Mouse (Mus musculus) midbrain, postnatal 0 days (tissue): Measurements from ENCODE around the gene Got1. TPM values are rescaled to one million over a fixed set of nuclear protein-coding genes. Genes with fewer than 3 reads are reported as not detected.
A peak's percentile ranks its signal among the peaks of the same experiment; 100 is the strongest.

Experiments
- ATAC-seq: fragments of 200-750 bp; cut with Nextera tagmentation; 2 replicates; pipeline ENCODE4 v1.8.0; 2017; ENCODE audit warnings: moderate number of reproducible peaks, mild to moderate bottlenecking, moderate TSS enrichment, moderate library complexity; ENCODE audit not compliant: low FRiP score
- DNase-seq: peaks from one replicate; pipeline ENCODE4 v3.0.0-alpha.2; 2015; ENCODE audit warnings: low spot score
- H3K27ac ChIP-seq: fragments of 300-500 bp; sonication (generic); 2 replicates; pipeline ENCODE4 v1.5.1; 2014; ENCODE audit warnings: low read depth, mild to moderate bottlenecking, low read length, mixed read lengths
- H3K27me3 ChIP-seq: fragments of 300-500 bp; sonication (generic); 2 replicates; pipeline ENCODE4 v1.6.1; 2014; ENCODE audit warnings: low read length, control low read depth, mixed read lengths; ENCODE audit not compliant: insufficient read depth
- H3K36me3 ChIP-seq: fragments of 300-500 bp; sonication (generic); 2 replicates; pipeline ENCODE4 v1.6.1; 2014; ENCODE audit warnings: low read length, control low read depth, mixed read lengths; ENCODE audit not compliant: insufficient read depth
- H3K4me1 ChIP-seq: fragments of 300-500 bp; sonication (generic); 2 replicates; pipeline ENCODE4 v1.6.1; 2014; ENCODE audit warnings: mild to moderate bottlenecking, control low read depth, antibody characterized with exemption, low read length, mixed read lengths; ENCODE audit not compliant: insufficient read depth
- H3K4me2 ChIP-seq: fragments of 300-500 bp; sonication (generic); 2 replicates; pipeline ENCODE4 v1.6.1; 2014; ENCODE audit warnings: low read depth, mild to moderate bottlenecking, low read length, mixed read lengths; ENCODE audit not compliant: poor library complexity, severe bottlenecking
- H3K4me3 ChIP-seq: fragments of 300-500 bp; sonication (generic); 2 replicates; pipeline ENCODE4 v1.5.1; 2014; ENCODE audit warnings: low read depth, mild to moderate bottlenecking, low read length, moderate library complexity
- H3K9ac ChIP-seq: fragments of 300-500 bp; sonication (generic); replicated peaks from 2 replicates; pipeline ENCODE4 v1.6.1; 2014; ENCODE audit warnings: mild to moderate bottlenecking, low read length, moderate library complexity, mixed read lengths; ENCODE audit not compliant: poor library complexity, severe bottlenecking
- H3K9me3 ChIP-seq: fragments of 300-500 bp; sonication (generic); 2 replicates; pipeline ENCODE4 v1.6.1; 2016; ENCODE audit warnings: low read length, control low read depth
- CTCF ChIP-seq: IDR thresholded peaks from 2 replicates; pipeline ENCODE4 v1.5.1; 2016; ENCODE audit warnings: antibody characterized with exemption, mild to moderate bottlenecking
- WGBS: fragments of 180-500 bp; shearing (Covaris S2); extraction: QIAGEN DNeasy Blood & Tissue Kit; methylation state at CpG from one replicate; pipeline ENCODE4 v1.1.7; 2014; 5-methylcytosine and 5-hydroxymethylcytosine counted together
- polyA plus RNA-seq: library from polyadenylated mRNA; unstranded; fragments of >200 nt; fragmentation: Nextera tagmentation; extraction: Ambion mirVana; gene quantifications from 2 replicates; pipeline ENCODE4 v1.2.1, GENCODE M21; 2015
- total RNA-seq: library from RNA; depleted of rRNA; stranded (reverse); fragments of >200 nt; gene quantifications from 2 replicates; pipeline ENCODE4 v1.2.3, GENCODE M21; 2014

Got1 gene
- total and polyA plus RNA-seq, 2 experiments from 2014 or later = 103 to 121 TPM

GRCm38 (mm10) chr19:43535372-43535771 is 11.0 kb upstream of the Got1 start:
- DNase-seq = no peak
- H3K9me3 ChIP-seq = no peaks in the 10 kb centered on the region
- no peaks in the 10 kb centered on the region for H3K27me3 ChIP-seq
- no peaks in the 10 kb centered on the region for H3K4me1 ChIP-seq
- no peaks in the 10 kb centered on the region for H3K36me3 ChIP-seq
- H3K4me3 ChIP-seq = no peak overlapping the region
- WGBS = 97% methylated on average over 3 of the region's 3 CpGs
- no peak overlapping the region for H3K9ac ChIP-seq
- no peak for TF ChIP-seq CTCF
- H3K27ac ChIP-seq = no peak overlapping the region
- ATAC-seq = no peak
- no peak overlapping the region for H3K4me2 ChIP-seq

- no peak overlapping the region for H3K9ac ChIP-seq
- no peaks in the 10 kb centered on the region for H3K36me3 ChIP-seq
- H3K27ac ChIP-seq = no peak overlapping the region
- H3K4me1 ChIP-seq = no peaks in the 10 kb centered on the region
- no peaks in the 10 kb centered on the region for H3K9me3 ChIP-seq
- ATAC-seq (no peak), DNase-seq (no peak)
- H3K4me2 ChIP-seq = no peak overlapping the region
- 33% methylated on average over 12 of the region's 12 CpGs for WGBS
- no peak for TF ChIP-seq CTCF
- H3K27me3 ChIP-seq = no peaks in the 10 kb centered on the region
- H3K4me3 ChIP-seq = no peak overlapping the region
Measured at GRCm38 (mm10) chr19:43530921-43531320, 6.5 kb upstream of the Got1 start.

GRCm38 (mm10) chr19:43530197-43530770 is 5.9 kb upstream of the Got1 start:
- H3K4me1 ChIP-seq = no peaks in the 10 kb centered on the region
- no peaks in the 10 kb centered on the region for H3K36me3 ChIP-seq
- peak; percentile 85 for TF ChIP-seq CTCF
- no peak overlapping the region for H3K9ac ChIP-seq
- H3K27ac ChIP-seq = 0 out of 2 replicates have a peak overlapping the region, but pooled peaks have one; percentile 12
- no peaks in the 10 kb centered on the region for H3K9me3 ChIP-seq
- 1% methylated on average over 13 of the region's 13 CpGs for WGBS
- no peaks in the 10 kb centered on the region for H3K27me3 ChIP-seq
- ATAC-seq (peak; percentile 68), DNase-seq (peak; percentile 93)
- peak overlapping the region; percentile 9; the same call in 1 of the 2 replicates for H3K4me3 ChIP-seq
- H3K4me2 ChIP-seq = peak overlapping the region; percentile 45

- 71% methylated on average over 8 of the region's 8 CpGs for WGBS
- no peak overlapping the region for H3K9ac ChIP-seq
- no peak for ATAC-seq
Measured at GRCm38 (mm10) chr19:43528056-43528587, 3.7 kb upstream of the Got1 start.

GRCm38 (mm10) chr19:43527131-43527530 is 2.7 kb upstream of the Got1 start:
- Histone ChIP-seq H3K9ac (no peak overlapping the region), H3K4me3 (no peak overlapping the region), H3K4me2 (no peak overlapping the region), H3K27ac (no peak overlapping the region), H3K27me3 (no peaks in the 10 kb centered on the region), H3K36me3 (no peaks in the 10 kb centered on the region), H3K4me1 (no peaks in the 10 kb centered on the region), H3K9me3 (no peaks in the 10 kb centered on the region)
- DNase-seq (no peak), ATAC-seq (no peak)
- TF ChIP-seq CTCF = peak; percentile 62
- 8% methylated on average over 11 of the region's 11 CpGs for WGBS

More at GRCm38 (mm10) chr19:43528056-43528587, 3.7 kb upstream of the Got1 start:
- H3K4me3 ChIP-seq = no peak overlapping the region
- TF ChIP-seq CTCF = no peak
- no peaks in the 10 kb centered on the region for H3K9me3 ChIP-seq
- no peaks in the 10 kb centered on the region for H3K4me1 ChIP-seq
- H3K36me3 ChIP-seq = no peaks in the 10 kb centered on the region
- H3K4me2 ChIP-seq = no peak overlapping the region
- no peak for DNase-seq
- no peaks in the 10 kb centered on the region for H3K27me3 ChIP-seq
- H3K27ac ChIP-seq = no peak overlapping the region

GRCm38 (mm10) chr19:43526025-43526424 is 1.6 kb upstream of the Got1 start:
- H3K4me2 ChIP-seq = no peak overlapping the region
- no peaks in the 10 kb centered on the region for H3K36me3 ChIP-seq
- H3K4me3 ChIP-seq = no peak overlapping the region
- H3K27me3 ChIP-seq = no peaks in the 10 kb centered on the region
- DNase-seq (no peak), ATAC-seq (no peak)
- H3K27ac ChIP-seq = no peak overlapping the region
- H3K4me1 ChIP-seq = no peaks in the 10 kb centered on the region
- H3K9me3 ChIP-seq = no peaks in the 10 kb centered on the region
- WGBS = 90% methylated on average over 9 of the region's 9 CpGs
- no peak for TF ChIP-seq CTCF
- H3K9ac ChIP-seq = no peak overlapping the region
